ENCODE assay signal across 8 mouse cellular contexts in the genomic region with DNA sequence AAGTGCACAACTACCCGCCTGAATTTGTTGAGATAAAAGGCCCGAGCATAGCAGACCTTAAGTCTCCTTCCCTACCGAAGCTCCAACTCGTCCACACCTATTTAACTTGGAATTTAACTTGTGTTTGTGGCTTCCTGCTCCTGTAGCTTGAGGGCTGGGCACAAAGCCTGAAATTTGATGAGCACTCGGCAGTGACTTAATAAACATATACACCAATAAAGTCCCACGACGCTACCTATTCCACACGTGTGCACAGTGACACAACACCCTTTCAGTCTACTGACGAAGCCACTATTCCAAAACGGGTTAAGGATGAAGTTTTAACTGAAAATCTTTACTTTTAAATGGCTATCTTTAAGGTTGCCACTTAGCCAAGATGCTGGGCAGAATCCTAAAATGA. TPM values are rescaled to one million over a fixed set of nuclear protein-coding genes. Genes with fewer than 3 reads are reported as not detected.
DNase-seq lines count a peak whose midpoint lies in the region; ATAC-seq and TF ChIP-seq lines count a peak whose summit lies in the region.

No protein-coding gene starts in this region.

- WGBS in heart, embryonic 15.5 days, result 4% methylated on average over 10 of the region's 10 CpGs
- 14% methylated on average over 10 of the region's 10 CpGs for WGBS in hindbrain, embryonic 12.5 days
- 17% methylated on average over 10 of the region's 10 CpGs for WGBS in midbrain, embryonic 12.5 days

- H3K4me3 ChIP-seq in heart, embryonic 15.5 days, result peak overlapping the region; percentile 91
- peak overlapping the region; percentile 82 to 88 for H3K4me3 ChIP-seq in MEL (ENCODE audit: control insufficient read depth in 1 of 2, insufficient read depth in 1 of 2, low read depth in 2 of 2, low read length in 2 of 2)
- peak overlapping the region; percentile 71 for H3K4me3 ChIP-seq in hindbrain, embryonic 12.5 days
- peak overlapping the region; percentile 78 for H3K4me3 ChIP-seq in midbrain, embryonic 12.5 days

- H3K79me2 ChIP-seq in MEL (ENCODE audit: control insufficient read depth, insufficient read depth, low read length, poor library complexity), result peaks cover 34% of the 10 kb centered on the region

- H3K4me1 ChIP-seq in heart, embryonic 15.5 days (replicated peaks), result peaks cover 14% of the 10 kb centered on the region
- peaks cover under 1 to 2% of the 10 kb centered on the region in 2 experiments; a peak in 3 of 4 replicates for H3K4me1 ChIP-seq in MEL (ENCODE audit: control insufficient read depth in 1 of 2, insufficient read depth in 2 of 2, low read length in 2 of 2)
- peaks cover 12% of the 10 kb centered on the region for H3K4me1 ChIP-seq in hindbrain, embryonic 12.5 days
- H3K4me1 ChIP-seq in midbrain, embryonic 12.5 days, result peaks cover 16% of the 10 kb centered on the region

- H3K9me3 ChIP-seq in heart, embryonic 15.5 days (replicated peaks), result no peaks in the 10 kb centered on the region
- H3K9me3 ChIP-seq in MEL (replicated peaks; ENCODE audit: insufficient read depth, low read length), result no peaks in the 10 kb centered on the region
- H3K9me3 ChIP-seq in hindbrain, embryonic 12.5 days (replicated peaks), result no peaks in the 10 kb centered on the region
- no peaks in the 10 kb centered on the region for H3K9me3 ChIP-seq in midbrain, embryonic 12.5 days

- no peak overlapping the region for H3K27ac ChIP-seq in heart, embryonic 15.5 days
- H3K27ac ChIP-seq in MEL (ENCODE audit: control insufficient read depth, low read depth, low read length), result peak overlapping the region; percentile 53
- no peak overlapping the region for H3K27ac ChIP-seq in hindbrain, embryonic 12.5 days
- H3K27ac ChIP-seq in midbrain, embryonic 12.5 days (replicated peaks), result no peak overlapping the region

- no peak for DNase-seq in heart, postnatal 36 days
- DNase-seq in MEL (ENCODE audit: low read depth, low spot score), result peak; percentile 53
- DNase-seq in adrenal gland, adult 18-20 months (ENCODE audit: low spot score in 2 of 2), result no peak

- intact Hi-C loops in heart, postnatal 36 days (cut with DNase I), result loop anchor here (2.0 to 5.0 kb wide), 5 partner anchors 23 to 1380 kb away; a partner anchor contains a TSS

- peak overlapping the region; percentile 84 for H3K4me2 ChIP-seq in heart, embryonic 15.5 days
- peak overlapping the region; percentile 78 for H3K4me2 ChIP-seq in hindbrain, embryonic 12.5 days (replicated peaks)
- peak overlapping the region; percentile 94 for H3K4me2 ChIP-seq in midbrain, embryonic 12.5 days (replicated peaks)

- peaks cover 33% of the 10 kb centered on the region for H3K36me3 ChIP-seq in heart, embryonic 15.5 days
- H3K36me3 ChIP-seq in MEL (ENCODE audit: control insufficient read depth in 1 of 2, insufficient read depth in 2 of 2, low read length in 2 of 2), result peaks cover 2 to 9% of the 10 kb centered on the region in 2 experiments; a peak in 3 of 4 replicates
- H3K36me3 ChIP-seq in hindbrain, embryonic 12.5 days, result peaks cover 30% of the 10 kb centered on the region
- peaks cover 36% of the 10 kb centered on the region for H3K36me3 ChIP-seq in midbrain, embryonic 12.5 days

- peak overlapping the region; percentile 74 for H3K9ac ChIP-seq in heart, embryonic 15.5 days
- H3K9ac ChIP-seq in MEL (ENCODE audit: control insufficient read depth, low read depth, low read length, poor library complexity, severe bottlenecking), result peak overlapping the region; percentile 90
- peak overlapping the region; percentile 71 for H3K9ac ChIP-seq in hindbrain, embryonic 12.5 days
- peak overlapping the region; percentile 62 for H3K9ac ChIP-seq in midbrain, embryonic 12.5 days (replicated peaks)

- no peak for ATAC-seq in heart, embryonic 15.5 days (replicated peaks; ENCODE audit: insufficient number of reproducible peaks, insufficient read depth, low FRiP score, low read depth)
- no peak for ATAC-seq in hindbrain, embryonic 12.5 days (ENCODE audit: low FRiP score)
- no peak for ATAC-seq in midbrain, embryonic 12.5 days (ENCODE audit: low FRiP score, low read depth)
- no peak for ATAC-seq in granulocyte monocyte progenitor cell, adult 5-6 weeks (replicated peaks; ENCODE audit: poor library complexity, severe bottlenecking)
- no peak for ATAC-seq in inflammation-experienced regulatory T-cells, adult 6 months

- TF ChIP-seq RAD21 in MEL (IDR thresholded peaks at IDR 0.05; ENCODE audit: low read depth, low read length), result no peak

- TF ChIP-seq CTCF in MEL (IDR thresholded peaks at IDR 0.05 in 2 of 3, conservative IDR thresholded peaks at IDR 0.05 in 1 of 3; ENCODE audit: control insufficient read depth in 1 of 3, insufficient read depth in 1 of 3, low read depth in 2 of 3, low read length in 3 of 3, poor library complexity in 1 of 3, severe bottlenecking in 1 of 3), result no peak

- no peak for TF ChIP-seq EP300 in MEL (IDR thresholded peaks at IDR 0.05; ENCODE audit: low read depth in 1 of 2, low read length in 2 of 2)

- no peak for TF ChIP-seq POLR2A in MEL (IDR thresholded peaks at IDR 0.05; ENCODE audit: control insufficient read depth in 1 of 2, insufficient read depth in 1 of 2, low read depth in 1 of 2, low read length in 2 of 2, poor library complexity in 1 of 2)

- H3K27me3 ChIP-seq in heart, embryonic 15.5 days, result no peaks in the 10 kb centered on the region
- H3K27me3 ChIP-seq in MEL (ENCODE audit: control insufficient read depth in 1 of 2, insufficient read depth in 2 of 2, low read length in 2 of 2), result no peaks in the 10 kb centered on the region
- no peaks in the 10 kb centered on the region for H3K27me3 ChIP-seq in hindbrain, embryonic 12.5 days
- no peaks in the 10 kb centered on the region for H3K27me3 ChIP-seq in midbrain, embryonic 12.5 days

TF ChIP-seq in MEL, 35 proteins besides CTCF, POLR2A, EP300 and RAD21:
- 0 out of 2 replicates have a peak, but pooled peaks have one; percentile 77 for TF ChIP-seq CHD1 (IDR thresholded peaks at IDR 0.05; ENCODE audit: low read depth, low read length)
- TF ChIP-seq MEF2A (IDR thresholded peaks at IDR 0.05; ENCODE audit: extremely low read depth, insufficient replicate concordance, low read depth, low read length, poor library complexity, severe bottlenecking), result no peak
TF ChIP-seq in MEL: peak in this region for 1.

RNA-seq across cellular contexts. Expression of a gene that starts 0.7 kb away (rescaled TPM):
- 10.0 and 14.2 TPM in 2 replicates for polyA plus RNA-seq in heart, embryonic 15.5 days (2015; fragmentation: Nextera tagmentation; extraction: Ambion mirVana)
- 1 to 10 TPM; 5.1 to 7.5 TPM for total RNA-seq in heart, postnatal 36 days (2021)
- total RNA-seq in MEL (2012; rRNA removed), result 23.7 and 29.1 TPM in 2 replicates
- polyA plus RNA-seq in MEL (2012; ENCODE audit: insufficient read depth in 1 of 2, insufficient read length in 2 of 2, low read depth in 1 of 2, low replicate concordance in 2 of 2, missing spikeins in 1 of 2), result 10 to 100 TPM in 1 of 2 experiments, not detected in 1; 60.1 TPM
- polyA plus RNA-seq in hindbrain, embryonic 12.5 days (2016; fragmentation: Nextera tagmentation; extraction: Ambion mirVana), result 21.9 and 23.6 TPM in 2 replicates
- polyA plus RNA-seq in midbrain, embryonic 12.5 days (2016; fragmentation: Nextera tagmentation; extraction: Ambion mirVana), result 22.5 and 24.0 TPM in 2 replicates
- total RNA-seq in granulocyte monocyte progenitor cell, adult 5-6 weeks (2014; fragmentation: Nextera tagmentation), result 13.5 and 17.7 TPM in 2 replicates
- total RNA-seq in granulocyte monocyte progenitor cell, adult 5-6 weeks (2017), result 20.3 and 20.6 TPM in 2 replicates
- 1 to 10 TPM; 5.6 to 9.6 (median 8.8) TPM for polyA plus RNA-seq in inflammation-experienced regulatory T-cells, adult 6 months (2017; shearing (Covaris generic))
- total RNA-seq in adrenal gland, adult 18-20 months (2021), result 10 to 100 TPM; 18.5 to 21.4 TPM

RNA-seq across cellular contexts. Expression of a gene that starts 22.7 kb away (rescaled TPM):
- 32.5 and 37.6 TPM in 2 replicates for polyA plus RNA-seq in heart, embryonic 15.5 days (2015; fragmentation: Nextera tagmentation; extraction: Ambion mirVana)
- 10 to 100 TPM; 22.8 to 23.7 TPM for total RNA-seq in heart, postnatal 36 days (2021)
- 9.6 and 11.8 TPM in 2 replicates for total RNA-seq in MEL (2012; rRNA removed)
- 10 to 100 TPM in 1 of 2 experiments, not detected in 1; 17.1 TPM for polyA plus RNA-seq in MEL (2012; ENCODE audit: insufficient read depth in 1 of 2, insufficient read length in 2 of 2, low read depth in 1 of 2, low replicate concordance in 2 of 2, missing spikeins in 1 of 2)
- 68.4 and 74.9 TPM in 2 replicates for polyA plus RNA-seq in hindbrain, embryonic 12.5 days (2016; fragmentation: Nextera tagmentation; extraction: Ambion mirVana)
- 66.0 and 68.8 TPM in 2 replicates for polyA plus RNA-seq in midbrain, embryonic 12.5 days (2016; fragmentation: Nextera tagmentation; extraction: Ambion mirVana)
- total RNA-seq in granulocyte monocyte progenitor cell, adult 5-6 weeks (2014; fragmentation: Nextera tagmentation), result 27.1 and 31.9 TPM in 2 replicates
- 26.7 and 27.2 TPM in 2 replicates for total RNA-seq in granulocyte monocyte progenitor cell, adult 5-6 weeks (2017)
- 100 to 1,000 TPM in 2 of 3 experiments, 10 to 100 TPM in 1; 93.6 to 112 (median 104) TPM for polyA plus RNA-seq in inflammation-experienced regulatory T-cells, adult 6 months (2017; shearing (Covaris generic))
- total RNA-seq in adrenal gland, adult 18-20 months (2021), result 10 to 100 TPM; 38.4 to 40.7 TPM
